Mouse (Mus musculus) ES-Bruce4 (cell line): ENCODE data around the gene Thra. TPM values are rescaled to one million over a fixed set of nuclear protein-coding genes. Genes with fewer than 3 reads are reported as not detected.

Experiments used
- H3K27ac ChIP-seq: 2 replicates; pipeline ENCODE4 v1.5.1; 2012; ENCODE audit warnings: low read length, inconsistent platforms; ENCODE audit not compliant: insufficient read depth
- H3K27me3 ChIP-seq: 2 replicates; pipeline ENCODE4 v1.6.1; 2012; ENCODE audit warnings: mild to moderate bottlenecking, low read length, inconsistent platforms; ENCODE audit not compliant: control insufficient read depth, poor library complexity, insufficient read depth, severe bottlenecking
- H3K36me3 ChIP-seq: 2 replicates; pipeline ENCODE4 v1.6.1; 2012; ENCODE audit warnings: inconsistent platforms, mild to moderate bottlenecking, low read length, moderate library complexity; ENCODE audit not compliant: control insufficient read depth, poor library complexity, insufficient read depth, severe bottlenecking
- H3K4me1 ChIP-seq: one replicate; pipeline ENCODE4 v1.8.1; 2011; ENCODE audit warnings: low read length; ENCODE audit not compliant: control insufficient read depth, insufficient read depth
- H3K4me3 ChIP-seq: 2 replicates; pipeline ENCODE4 v1.5.1; 2011; ENCODE audit warnings: low read depth, mild to moderate bottlenecking, low read length
- H3K9ac ChIP-seq: 2 replicates; pipeline ENCODE4 v1.6.1; 2012; ENCODE audit warnings: low read depth, mild to moderate bottlenecking, inconsistent platforms; ENCODE audit not compliant: poor library complexity, severe bottlenecking
- H3K9me3 ChIP-seq: replicated peaks from 2 replicates; pipeline ENCODE4 v1.6.1; 2012; ENCODE audit warnings: mild to moderate bottlenecking, low read length, inconsistent platforms; ENCODE audit not compliant: control insufficient read depth, poor library complexity, insufficient read depth, severe bottlenecking
- CTCF ChIP-seq: IDR thresholded peaks from one replicate; pipeline ENCODE4 v1.8.1; 2011; ENCODE audit warnings: low read depth, low read length
- EP300 ChIP-seq: IDR thresholded peaks from 2 replicates; pipeline ENCODE4 v1.6.1; 2011; ENCODE audit warnings: low read depth, low read length; ENCODE audit not compliant: insufficient read depth
- POLR2A ChIP-seq: IDR thresholded peaks from one replicate; pipeline ENCODE4 v1.8.1; 2011; ENCODE audit warnings: low read length; ENCODE audit not compliant: insufficient read depth
- polyA plus RNA-seq: library from polyadenylated mRNA; stranded (reverse); fragments of >200 nt; gene quantifications from 2 replicates; pipeline ENCODE4 v1.2.4, GENCODE M21; 2011; ENCODE audit warnings: low read depth; ENCODE audit not compliant: missing spikeins, insufficient read depth, insufficient read length

Gene Thra
- polyA plus RNA-seq, 1 experiment: 20.7 TPM

DNA sequence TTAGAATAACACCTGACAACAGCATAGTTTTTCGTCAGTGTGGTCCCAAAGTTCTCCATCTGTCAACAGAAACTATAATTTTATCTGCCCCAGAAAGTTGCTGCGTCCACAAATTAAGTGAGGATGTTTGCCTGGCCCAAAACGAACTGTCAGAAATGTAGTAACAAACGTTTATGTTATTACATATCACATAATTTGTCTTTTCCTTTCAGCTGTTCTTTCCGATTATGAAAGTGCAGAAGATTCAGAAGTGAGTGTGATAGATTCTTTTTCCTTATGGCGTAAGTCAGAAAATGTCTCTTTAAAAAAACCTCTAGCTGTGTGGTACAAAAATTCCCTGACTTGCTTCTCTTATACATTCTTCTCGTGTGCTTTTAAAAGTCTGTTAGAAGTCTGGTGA lies 70.2 kb downstream of the Thra start:
- Histone ChIP-seq H3K27ac (peak overlapping the region; percentile 71), H3K4me1 (peaks cover 2% of the 10 kb centered on the region), H3K4me3 (peak overlapping the region; percentile 93), H3K9ac (peak overlapping the region; percentile 84), H3K9me3 (no peaks in the 10 kb centered on the region), H3K27me3 (no peaks in the 10 kb centered on the region), H3K36me3 (peaks cover 57% of the 10 kb centered on the region)
- TF ChIP-seq POLR2A (no peak), EP300 (no peak), CTCF (no peak)

DNA sequence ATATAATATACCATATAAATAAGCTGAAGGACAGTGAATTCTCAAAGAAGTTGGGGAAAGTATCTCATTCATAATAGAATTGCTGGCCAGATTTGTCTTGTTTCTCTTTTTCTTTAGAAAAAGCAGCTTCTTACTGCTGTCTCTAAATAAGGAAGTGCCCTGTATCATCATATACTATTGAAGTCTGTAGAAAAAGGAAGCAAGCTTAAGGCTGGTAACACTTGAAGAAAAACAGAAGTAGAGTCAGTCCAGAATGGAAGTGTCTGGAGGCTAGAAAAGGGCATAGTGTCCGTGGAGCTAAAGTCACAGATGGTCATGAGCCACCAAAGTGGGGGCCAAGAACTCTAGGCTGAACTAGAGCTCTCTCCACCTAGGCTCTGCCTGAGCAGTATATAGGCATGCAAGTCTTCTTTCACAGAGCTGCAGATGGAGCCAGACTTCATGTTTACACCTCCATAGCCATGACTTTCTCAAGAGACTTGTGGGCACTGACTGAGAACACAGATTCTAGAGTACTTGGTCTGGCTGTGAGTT lies 76.3 kb downstream of the Thra start:
- Histone ChIP-seq H3K27me3 (no peaks in the 10 kb centered on the region), H3K36me3 (peaks cover 75% of the 10 kb centered on the region), H3K9ac (no peak overlapping the region), H3K4me1 (peaks cover 2% of the 10 kb centered on the region), H3K27ac (no peak overlapping the region), H3K9me3 (no peaks in the 10 kb centered on the region), H3K4me3 (no peak overlapping the region)
- TF ChIP-seq POLR2A (no peak), CTCF (no peak), EP300 (no peak)

Other genes starting within 250 kb of the Thra start
- gene Ikzf3, start 194.6 kb upstream of the Thra start, polyA plus RNA-seq: not detected in 2 replicates
- gene Zpbp2, start 189.5 kb upstream of the Thra start, polyA plus RNA-seq: not detected in 2 replicates
- gene Ormdl3, start 153.3 kb upstream of the Thra start, polyA plus RNA-seq: 19.3 and 20.0 TPM in 2 replicates
- not detected in 2 replicates for gene Lrrc3c, start 142.3 kb upstream of the Thra start, polyA plus RNA-seq
- 50.0 and 53.5 TPM in 2 replicates for gene Gm12355, start 115.0 kb upstream of the Thra start, polyA plus RNA-seq
- gene Gsdma3, start 114.3 kb upstream of the Thra start, polyA plus RNA-seq: not detected in 2 replicates
- gene Gsdma2, start 93.9 kb upstream of the Thra start, polyA plus RNA-seq: not detected in 2 replicates
- 0.22 and 0.56 TPM in 2 replicates for gene Gsdma, start 76.3 kb upstream of the Thra start, polyA plus RNA-seq
- gene Psmd3, start 58.1 kb upstream of the Thra start, polyA plus RNA-seq: 123 and 129 TPM in 2 replicates
- not detected in 2 replicates for gene Csf3, start 39.4 kb upstream of the Thra start, polyA plus RNA-seq
- gene Med24, start 11.2 kb upstream of the Thra start, polyA plus RNA-seq: 83.5 and 85.8 TPM in 2 replicates
- gene Nr1d1, start 34.7 kb downstream of the Thra start, polyA plus RNA-seq: 7.4 and 7.5 TPM in 2 replicates
- 68.7 and 69.1 TPM in 2 replicates for gene Msl1, start 54.9 kb downstream of the Thra start, polyA plus RNA-seq
- gene Casc3, start 64.3 kb downstream of the Thra start, polyA plus RNA-seq: 55.0 and 57.7 TPM in 2 replicates
- gene Rapgefl1, start 96.1 kb downstream of the Thra start, polyA plus RNA-seq: 3.5 and 4.0 TPM in 2 replicates
- 36.5 and 40.3 TPM in 2 replicates for gene Wipf2, start 123.0 kb downstream of the Thra start, polyA plus RNA-seq
- 54.3 and 55.8 TPM in 2 replicates for gene Cdc6, start 167.2 kb downstream of the Thra start, polyA plus RNA-seq
- 23.7 and 26.3 TPM in 2 replicates for gene Rara, start 187.2 kb downstream of the Thra start, polyA plus RNA-seq
- not detected in 2 replicates for gene Gjd3, start 242.4 kb downstream of the Thra start, polyA plus RNA-seq